Mouse (Mus musculus) E14TG2a.4 (cell line): Measurements from ENCODE around the gene Atg4a.

Experiments used
- H3K27me3 ChIP-seq: 2 replicates; pipeline ENCODE4 v1.6.1; 2014; ENCODE audit warnings: low read length, control low read depth; ENCODE audit not compliant: insufficient read depth
- H3K36me3 ChIP-seq: 2 replicates; pipeline ENCODE4 v1.6.1; 2014; ENCODE audit warnings: low read length, control low read depth; ENCODE audit not compliant: insufficient read depth
- H3K4me1 ChIP-seq: replicated peaks from 2 replicates; pipeline ENCODE4 v1.6.1; 2014; ENCODE audit warnings: low read depth, low read length, control low read depth
- H3K4me3 ChIP-seq: replicated peaks from 2 replicates; pipeline ENCODE4 v1.5.1; 2014; ENCODE audit warnings: mild to moderate bottlenecking, low read length
- H3K9me3 ChIP-seq: 2 replicates; pipeline ENCODE4 v1.6.1; 2014; ENCODE audit warnings: low read length, control low read depth
- CTCF ChIP-seq: conservative IDR thresholded peaks from 2 replicates; pipeline ENCODE4 v1.5.1; 2014; ENCODE audit warnings: low read length
- NANOG ChIP-seq: IDR thresholded peaks from 2 replicates; pipeline ENCODE4 v1.6.1; 2014; ENCODE audit warnings: borderline replicate concordance, low read length, mixed read lengths
- POU5F1 ChIP-seq: IDR thresholded peaks from 2 replicates; pipeline ENCODE4 v1.6.1; 2014; ENCODE audit warnings: low read length, borderline replicate concordance

Atg4a gene

DNA sequence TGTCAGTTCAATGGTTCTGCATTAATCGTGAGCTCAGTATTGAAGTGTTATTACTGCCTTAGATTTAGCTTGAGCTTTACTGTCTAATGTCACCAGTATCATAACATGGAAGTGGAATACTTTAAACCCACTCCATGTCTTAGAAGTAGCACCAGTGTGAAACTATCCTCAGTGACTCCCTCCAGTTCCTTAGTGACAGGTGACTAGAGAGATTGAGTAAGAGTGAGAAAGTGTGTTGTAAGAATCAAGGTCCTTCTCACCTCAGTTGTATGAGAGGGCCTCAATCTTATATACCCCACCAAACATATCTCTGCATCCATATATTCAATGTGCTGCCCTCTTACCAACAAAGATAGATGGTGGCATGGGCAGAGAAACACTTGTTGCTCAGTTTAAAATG is 22.2 kb downstream of the Atg4a start:
- TF ChIP-seq NANOG (no peak), CTCF (no peak), POU5F1 (no peak)
- H3K4me1 ChIP-seq: no peaks in the 10 kb centered on the region
- H3K4me3 ChIP-seq: no peak overlapping the region
- H3K27me3 ChIP-seq: no peaks in the 10 kb centered on the region
- no peaks in the 10 kb centered on the region for H3K36me3 ChIP-seq
- no peaks in the 10 kb centered on the region for H3K9me3 ChIP-seq

DNA sequence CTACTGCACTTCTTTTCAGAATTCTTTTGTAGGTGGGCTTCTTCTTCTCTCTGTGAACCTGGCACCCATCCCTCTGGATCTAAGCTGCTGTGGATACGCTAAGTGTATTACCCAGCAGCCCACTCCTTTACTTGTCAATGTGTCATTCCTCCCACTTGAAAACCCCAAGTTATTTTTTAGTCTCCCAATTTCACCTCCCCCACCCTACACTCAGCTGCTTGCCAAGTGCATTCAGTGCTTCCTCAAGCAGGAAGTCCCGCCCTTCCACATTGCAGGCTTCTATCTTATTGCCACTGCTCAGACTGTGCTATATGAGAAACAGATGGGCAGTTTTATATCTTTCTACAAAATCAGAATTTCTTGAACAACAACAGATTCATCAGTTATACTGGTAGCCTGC is 22.8 kb downstream of the Atg4a start:
- no peaks in the 10 kb centered on the region for H3K36me3 ChIP-seq
- H3K4me1 ChIP-seq: no peaks in the 10 kb centered on the region
- H3K27me3 ChIP-seq: no peaks in the 10 kb centered on the region
- no peaks in the 10 kb centered on the region for H3K9me3 ChIP-seq
- H3K4me3 ChIP-seq: no peak overlapping the region
- TF ChIP-seq CTCF (no peak), NANOG (no peak), POU5F1 (no peak)

DNA sequence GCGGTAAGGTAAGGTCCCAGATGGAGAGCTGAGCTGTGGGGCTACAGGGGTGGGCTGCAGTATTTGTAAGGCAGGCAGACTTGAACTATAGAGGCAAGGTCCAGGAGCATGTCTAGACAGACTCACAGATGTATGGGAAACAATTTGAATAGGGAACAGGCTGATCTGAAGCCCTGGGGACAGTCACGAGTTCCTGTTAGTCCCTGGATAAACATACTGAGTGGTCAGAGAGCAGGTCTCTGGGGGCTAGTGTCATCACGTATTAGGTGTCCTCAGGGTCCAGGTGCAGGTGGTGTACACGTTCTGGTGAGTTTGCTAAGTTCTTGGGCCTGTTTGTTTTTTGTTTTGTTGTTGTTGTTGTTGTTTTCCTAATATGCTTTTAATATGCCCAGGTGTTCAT is 23.5 kb downstream of the Atg4a start:
- Histone ChIP-seq H3K9me3 (no peaks in the 10 kb centered on the region), H3K27me3 (no peaks in the 10 kb centered on the region), H3K4me1 (no peaks in the 10 kb centered on the region), H3K4me3 (no peak overlapping the region), H3K36me3 (no peaks in the 10 kb centered on the region)
- TF ChIP-seq NANOG: no peak
- TF ChIP-seq POU5F1: no peak
- TF ChIP-seq CTCF: no peak

DNA sequence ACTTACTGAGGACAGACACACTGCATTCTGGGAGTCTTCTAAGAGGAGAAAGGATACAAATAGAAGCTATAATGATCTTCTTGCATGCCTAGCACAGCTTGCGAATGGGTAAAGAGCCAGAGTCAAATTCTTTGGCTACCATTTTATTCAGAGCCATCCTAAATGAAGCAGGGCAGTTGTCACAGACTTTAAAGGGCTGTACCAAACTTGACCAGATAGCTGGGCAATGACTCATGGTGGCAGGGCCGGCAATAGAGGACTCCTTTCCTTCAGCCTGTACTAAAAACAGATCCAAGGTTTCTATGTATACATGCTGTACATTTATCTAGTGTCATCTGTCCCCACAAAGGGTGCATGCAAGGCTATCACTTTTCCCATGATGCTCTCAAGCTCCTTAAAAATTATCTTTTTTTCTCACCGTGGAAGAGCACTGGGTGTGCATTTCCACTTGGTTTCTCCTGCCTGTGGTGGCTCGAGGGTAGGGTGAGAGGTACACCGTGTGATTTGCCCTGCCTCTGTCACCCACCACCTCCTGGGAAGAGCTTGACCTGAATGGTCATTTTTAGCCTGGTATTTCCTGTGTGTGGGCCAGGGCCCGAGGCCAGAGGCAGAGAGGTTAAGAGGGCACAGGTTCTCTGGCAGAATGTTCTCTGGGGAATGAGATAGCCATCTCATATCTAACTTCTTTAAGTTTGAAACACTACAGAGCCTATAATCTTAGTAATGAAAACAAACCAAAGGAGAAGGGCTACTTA is 26.7 kb downstream of the Atg4a start:
- Histone ChIP-seq H3K36me3 (no peaks in the 10 kb centered on the region), H3K4me3 (no peak overlapping the region), H3K27me3 (no peaks in the 10 kb centered on the region), H3K9me3 (0 out of 2 replicates have a peak, but pooled peaks cover 6% of the 10 kb centered on the region), H3K4me1 (no peaks in the 10 kb centered on the region)
- TF ChIP-seq POU5F1 (no peak), CTCF (no peak), NANOG (no peak)

GRCm38 (mm10) chrX:140984795-140985194 is 28.1 kb downstream of the Atg4a start:
- TF ChIP-seq NANOG (no peak), POU5F1 (no peak), CTCF (no peak)
- Histone ChIP-seq H3K4me1 (no peaks in the 10 kb centered on the region), H3K4me3 (no peak overlapping the region), H3K27me3 (no peaks in the 10 kb centered on the region), H3K36me3 (no peaks in the 10 kb centered on the region), H3K9me3 (0 out of 2 replicates have a peak, but pooled peaks cover 6% of the 10 kb centered on the region)

- no peaks in the 10 kb centered on the region for H3K36me3 ChIP-seq
- 0 out of 2 replicates have a peak, but pooled peaks cover 6% of the 10 kb centered on the region for H3K9me3 ChIP-seq
- no peak overlapping the region for H3K4me3 ChIP-seq
- no peak for TF ChIP-seq CTCF
- TF ChIP-seq POU5F1: no peak
- TF ChIP-seq NANOG: no peak
- H3K4me1 ChIP-seq: no peaks in the 10 kb centered on the region
- H3K27me3 ChIP-seq: no peaks in the 10 kb centered on the region
These were observed 28.5 kb downstream of the Atg4a start for GRCm38 (mm10) chrX:140985256-140985655.

- Histone ChIP-seq H3K4me1 (no peaks in the 10 kb centered on the region), H3K4me3 (no peak overlapping the region), H3K36me3 (no peaks in the 10 kb centered on the region), H3K9me3 (no peaks in the 10 kb centered on the region), H3K27me3 (0 out of 2 replicates have a peak, but pooled peaks cover 2% of the 10 kb centered on the region)
- no peak for TF ChIP-seq POU5F1
- TF ChIP-seq CTCF: no peak
- TF ChIP-seq NANOG: no peak
These were observed 40.3 kb downstream of the Atg4a start for GRCm38 (mm10) chrX:140996909-140997516.

- Histone ChIP-seq H3K9me3 (no peaks in the 10 kb centered on the region), H3K4me3 (no peak overlapping the region), H3K27me3 (0 out of 2 replicates have a peak, but pooled peaks cover 2% of the 10 kb centered on the region), H3K36me3 (no peaks in the 10 kb centered on the region), H3K4me1 (no peaks in the 10 kb centered on the region)
- TF ChIP-seq POU5F1: no peak
- no peak for TF ChIP-seq NANOG
- TF ChIP-seq CTCF: no peak
These were observed 41.3 kb downstream of the Atg4a start for GRCm38 (mm10) chrX:140997912-140998545.
